Mouse (Mus musculus): ENCODE data around the gene Arid3a.

GRCm38 (mm10) chr10:79940749-79941148 is 13.9 kb downstream of the Arid3a start:
- no peak for TF ChIP-seq POLR2A (IDR thresholded peaks at IDR 0.05; ENCODE audit: borderline replicate concordance, low read depth, low read length)
- no peak for TF ChIP-seq CTCF (IDR thresholded peaks at IDR 0.05; ENCODE audit: low read depth, low read length)

All from bone marrow macrophage, adult 2 months (primary cell).